Mouse (Mus musculus) limb, embryonic 15.5 days (tissue): ENCODE results near the gene Pusl1. TPM values are rescaled to one million over a fixed set of nuclear protein-coding genes. Genes with fewer than 3 reads are reported as not detected.

Experiments
- ATAC-seq: fragments of 200-750 bp; cut with Nextera tagmentation; 2 replicates; pipeline ENCODE4 v1.8.0; 2017; ENCODE audit warnings: low read depth, moderate TSS enrichment; ENCODE audit not compliant: insufficient number of reproducible peaks, low FRiP score, low TSS enrichment
- H3K27ac ChIP-seq: fragments of 300-500 bp; sonication (generic); 2 replicates; pipeline ENCODE4 v1.5.1; 2015; ENCODE audit warnings: moderate library complexity, mild to moderate bottlenecking, inconsistent platforms
- H3K27me3 ChIP-seq: fragments of 300-500 bp; sonication (generic); 2 replicates; pipeline ENCODE4 v1.6.1; 2015; ENCODE audit warnings: inconsistent platforms
- H3K36me3 ChIP-seq: fragments of 300-500 bp; sonication (generic); 2 replicates; pipeline ENCODE4 v1.6.1; 2015; ENCODE audit warnings: inconsistent platforms
- H3K4me1 ChIP-seq: fragments of 300-500 bp; sonication (generic); 2 replicates; pipeline ENCODE4 v1.6.1; 2015; ENCODE audit warnings: inconsistent platforms
- H3K4me2 ChIP-seq: fragments of 300-500 bp; sonication (generic); 2 replicates; pipeline ENCODE4 v1.6.1; 2015; ENCODE audit warnings: mild to moderate bottlenecking, inconsistent platforms
- H3K4me3 ChIP-seq: fragments of 300-500 bp; sonication (generic); 2 replicates; pipeline ENCODE4 v1.5.1; 2015; ENCODE audit warnings: mild to moderate bottlenecking, inconsistent platforms
- H3K9ac ChIP-seq: fragments of 300-500 bp; sonication (generic); 2 replicates; pipeline ENCODE4 v1.6.1; 2015; ENCODE audit warnings: inconsistent platforms
- H3K9me3 ChIP-seq: fragments of 300-500 bp; sonication (generic); 2 replicates; pipeline ENCODE4 v1.6.1; 2016; ENCODE audit warnings: inconsistent platforms
- WGBS: fragments of 180-500 bp; shearing (Covaris S2); methylation state at CpG from one replicate; pipeline ENCODE4 v1.1.7; 2015; 5-methylcytosine and 5-hydroxymethylcytosine counted together
- microRNA-seq: library from miRNA; unstranded; fragments of <30 nt; microRNA quantifications from one replicate; pipeline ENCODE4, GENCODE M21; 2016
- polyA plus RNA-seq: library from polyadenylated mRNA; unstranded; fragments of >200 nt; fragmentation: Nextera tagmentation; extraction: Ambion mirVana; gene quantifications from 2 replicates; pipeline ENCODE4 v1.2.1, GENCODE M21; 2015

Pusl1 gene
- polyA plus RNA-seq, 1 experiment from 2014 or later: 61.8 TPM

- no peaks in the 10 kb centered on the region for H3K27me3 ChIP-seq
- peak within 1 kb of the TSS; percentile 56 for H3K4me3 ChIP-seq
- peaks cover 45% of the 10 kb centered on the region for H3K4me1 ChIP-seq
- H3K9me3 ChIP-seq: no peaks in the 10 kb centered on the region
- WGBS: 4% methylated on average over 16 of the region's 16 CpGs
- H3K27ac ChIP-seq: peak within 1 kb of the TSS; percentile 86
- H3K4me2 ChIP-seq: peak within 1 kb of the TSS; percentile 92
- peak within 1 kb of the TSS; percentile 55 for H3K9ac ChIP-seq
- peak; percentile 79 for ATAC-seq
- H3K36me3 ChIP-seq: peaks cover 24% of the 10 kb centered on the region
These were observed 52.1 kb downstream of the Pusl1 start, which contains the start of gene Mxra8 for GRCm38 (mm10) chr4:155839483-155839910. Gene Mxra8, plus strand, starts transcription at chr4:155839680.

DNA sequence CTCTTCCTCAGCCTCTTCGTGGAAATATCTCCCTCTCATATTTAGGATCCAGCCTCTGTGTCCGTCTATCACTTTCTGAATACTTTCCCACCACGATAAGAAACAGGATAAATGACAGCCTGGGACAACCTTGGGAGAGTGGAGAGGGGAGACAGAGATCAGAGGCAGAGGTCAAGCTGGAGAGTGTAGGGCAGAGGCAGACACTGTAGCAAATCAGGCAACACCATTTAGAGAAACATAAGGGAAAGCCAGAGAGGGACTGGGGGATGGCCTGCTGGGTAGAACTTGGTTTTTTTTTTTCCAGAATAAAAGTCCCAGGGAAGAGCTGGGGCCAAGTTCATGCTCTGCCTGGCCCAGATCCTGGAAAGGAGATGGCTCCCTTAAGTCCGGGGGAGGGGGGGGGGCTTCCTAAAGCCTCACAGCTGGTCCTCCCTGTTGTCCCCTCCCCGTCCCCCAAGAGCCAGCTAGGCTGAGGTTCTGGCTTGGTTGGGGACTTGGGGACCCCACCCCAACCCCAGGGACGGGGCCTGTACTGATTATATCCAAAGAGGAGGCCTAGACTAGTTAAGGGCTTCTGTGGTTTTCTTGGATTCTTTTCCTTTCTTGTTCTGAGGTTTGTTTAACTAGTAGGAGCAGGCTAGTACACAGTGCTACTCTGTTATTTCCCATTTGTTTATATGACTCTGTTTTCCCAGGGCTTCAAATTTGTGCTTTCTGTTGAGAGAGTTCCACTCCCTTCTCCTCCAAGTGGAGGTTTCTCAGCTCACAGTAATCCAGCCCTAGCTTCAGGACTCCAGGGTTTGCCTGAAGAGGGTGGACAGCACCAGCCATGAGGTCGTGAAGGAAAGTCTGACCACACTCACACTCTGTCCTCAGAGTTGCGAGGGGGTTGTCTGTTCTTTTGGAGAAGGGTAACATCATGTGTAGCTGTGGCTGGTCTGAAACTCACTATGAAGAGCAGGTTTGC lies 53.1 kb downstream of the Pusl1 start:
- peaks cover 17% of the 10 kb centered on the region for H3K36me3 ChIP-seq
- H3K27ac ChIP-seq: peak overlapping the region; percentile 86
- ATAC-seq: no peak
- 0 out of 2 replicates have a peak overlapping the region, but pooled peaks have one; percentile 92 for H3K4me2 ChIP-seq
- H3K9ac ChIP-seq: no peak overlapping the region
- peak overlapping the region; percentile 56; the same call in 1 of the 2 replicates for H3K4me3 ChIP-seq
- H3K27me3 ChIP-seq: no peaks in the 10 kb centered on the region
- WGBS: 50% methylated on average over 8 of the region's 8 CpGs
- H3K9me3 ChIP-seq: no peaks in the 10 kb centered on the region
- H3K4me1 ChIP-seq: peaks cover 54% of the 10 kb centered on the region

Small RNA genes lying within 50 kb of the gene (microRNA-seq; reads per million reads assigned to microRNA genes)
- not detected for gene Gm22991

Other genes starting within 250 kb of the Pusl1 start
- not detected in 2 replicates for gene Gm10563, start 246.4 kb downstream of the Pusl1 start, polyA plus RNA-seq
- gene Mmp23, start 238.4 kb downstream of the Pusl1 start, polyA plus RNA-seq: 23.7 and 36.9 TPM in 2 replicates
- gene Mib2, start 222.6 kb downstream of the Pusl1 start, polyA plus RNA-seq: 30.1 and 34.3 TPM in 2 replicates
- 11.1 and 11.5 TPM in 2 replicates for gene Fndc10, start 197.4 kb downstream of the Pusl1 start, polyA plus RNA-seq
- gene Ssu72, start 187.0 kb downstream of the Pusl1 start, polyA plus RNA-seq: 132 and 139 TPM in 2 replicates
- 0.94 and 1.3 TPM in 2 replicates for gene Tmem240, start 157.0 kb downstream of the Pusl1 start, polyA plus RNA-seq
- 84.1 and 91.5 TPM in 2 replicates for gene Atad3a, start 130.7 kb downstream of the Pusl1 start, polyA plus RNA-seq
- gene Vwa1, start 117.1 kb downstream of the Pusl1 start, polyA plus RNA-seq: 17.6 and 21.3 TPM in 2 replicates
- gene Tmem88b, start 105.9 kb downstream of the Pusl1 start, polyA plus RNA-seq: 0.38 and 0.52 TPM in 2 replicates
- not detected in 2 replicates for gene Ankrd65, start 101.3 kb downstream of the Pusl1 start, polyA plus RNA-seq
- 169 and 184 TPM in 2 replicates for gene Mrpl20, start 88.9 kb downstream of the Pusl1 start, polyA plus RNA-seq
- 185 and 187 TPM in 2 replicates for gene Ccnl2, start 79.3 kb downstream of the Pusl1 start, polyA plus RNA-seq
- gene Aurkaip1, start 60.5 kb downstream of the Pusl1 start, polyA plus RNA-seq: 123 and 128 TPM in 2 replicates
- gene Mxra8, start 52.1 kb downstream of the Pusl1 start, polyA plus RNA-seq: 150 and 197 TPM in 2 replicates
- gene Dvl1, start 44.4 kb downstream of the Pusl1 start, polyA plus RNA-seq: 7.1 and 10.4 TPM in 2 replicates
- 0.32 and 0.42 TPM in 2 replicates for gene Tas1r3, start 28.4 kb downstream of the Pusl1 start, polyA plus RNA-seq
- 19.7 and 20.8 TPM in 2 replicates for gene Cptp, start 22.3 kb downstream of the Pusl1 start, polyA plus RNA-seq
- 69.5 and 72.3 TPM in 2 replicates for gene Ints11, start 22.2 kb downstream of the Pusl1 start, polyA plus RNA-seq
- 23.3 and 23.8 TPM in 2 replicates for gene Acap3, start within 50 bp of the Pusl1 start, polyA plus RNA-seq
- 87.9 and 99.7 TPM in 2 replicates for gene Ube2j2, start 52.0 kb upstream of the Pusl1 start, polyA plus RNA-seq
- 48.3 and 50.3 TPM in 2 replicates for gene C1qtnf12, start 70.5 kb upstream of the Pusl1 start, polyA plus RNA-seq
- gene B3galt6, start 100.9 kb upstream of the Pusl1 start, polyA plus RNA-seq: 16.1 and 16.4 TPM in 2 replicates
- 175 and 176 TPM in 2 replicates for gene Sdf4, start 101.1 kb upstream of the Pusl1 start, polyA plus RNA-seq
- gene Tnfrsf4, start 122.1 kb upstream of the Pusl1 start, polyA plus RNA-seq: 0.55 and 0.99 TPM in 2 replicates
- 3.6 and 5.4 TPM in 2 replicates for gene Tnfrsf18, start 134.4 kb upstream of the Pusl1 start, polyA plus RNA-seq
- gene Ttll10, start 167.6 kb upstream of the Pusl1 start, polyA plus RNA-seq: 2.5 and 3.1 TPM in 2 replicates
- 29.9 and 31.8 TPM in 2 replicates for gene 9430015G10Rik, start 218.2 kb upstream of the Pusl1 start, polyA plus RNA-seq
- gene Rnf223, start 238.7 kb upstream of the Pusl1 start, polyA plus RNA-seq: 1.0 and 1.2 TPM in 2 replicates